Mouse (Mus musculus) thymus, postnatal 25 days (tissue): ENCODE results near the gene Iqcn.
A peak's percentile ranks its signal among the peaks of the same experiment; 100 is the strongest.

ENCODE experiments used
- DNase-seq: peaks from one replicate; pipeline ENCODE4 v3.0.0; 2022

Iqcn gene

DNA sequence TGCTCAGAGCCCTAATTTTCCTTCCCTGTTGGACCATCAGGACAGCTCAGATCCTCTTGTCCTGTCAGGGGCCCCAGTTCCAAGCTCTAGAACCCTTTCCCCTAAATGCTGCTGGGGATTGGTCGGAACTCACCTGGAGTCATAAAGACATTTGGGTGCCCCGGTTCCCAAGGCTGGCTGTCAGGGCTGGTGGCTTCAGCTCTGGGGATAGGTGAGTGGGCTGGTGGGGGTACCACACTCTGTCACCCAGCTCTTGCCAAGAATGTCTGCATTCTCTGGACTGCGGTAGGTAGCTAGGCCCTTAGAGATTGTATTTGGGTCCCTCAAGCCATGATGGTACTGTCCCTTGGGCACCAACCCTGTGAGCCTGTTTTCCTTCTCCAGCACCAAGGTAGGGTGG is at the start of gene Iqcn:
Iqcn (plus strand) TSS at position 171 of the 400 bp plus-strand sequence.
- DNase-seq: no peak

DNA sequence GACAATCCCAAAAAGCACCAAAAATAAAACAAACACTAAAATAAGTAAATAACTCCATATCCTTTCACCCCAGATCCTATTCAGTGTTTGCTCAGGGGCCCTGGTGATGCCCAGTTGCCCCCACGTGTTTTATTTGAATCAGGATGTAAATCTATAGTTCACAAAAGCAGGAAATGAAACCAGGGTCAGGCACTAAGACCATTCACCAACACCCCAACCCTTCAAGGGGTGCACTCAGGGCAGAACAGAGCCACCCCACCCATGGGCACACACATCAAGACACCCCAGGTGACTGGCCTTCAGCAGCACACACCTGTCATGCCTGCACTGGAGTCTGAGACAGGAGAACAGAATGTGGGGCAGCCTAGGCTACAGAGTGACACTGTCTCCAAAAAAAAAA is 49.1 kb upstream of the Iqcn start:
- DNase-seq: no peak

DNA sequence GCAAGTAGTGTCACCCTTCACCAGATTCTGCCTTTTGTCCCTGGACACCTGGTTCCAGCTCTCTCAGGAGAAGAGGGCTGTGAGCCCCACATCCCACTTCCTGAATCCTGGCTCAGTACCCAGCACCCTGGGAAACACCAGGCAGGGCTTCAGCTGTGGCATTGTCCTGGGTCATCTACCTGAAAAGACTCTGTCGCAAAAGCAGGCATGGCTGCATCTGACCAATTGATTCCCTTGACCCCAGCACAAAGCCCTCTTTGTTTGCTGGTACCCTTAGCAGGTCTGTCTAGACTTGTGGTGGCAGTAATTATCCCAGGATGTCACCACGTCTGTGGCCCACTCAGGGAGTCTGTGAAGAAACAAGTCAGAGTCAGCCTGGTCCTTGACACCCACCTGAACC is 47.8 kb upstream of the Iqcn start:
- no peak for DNase-seq

DNA sequence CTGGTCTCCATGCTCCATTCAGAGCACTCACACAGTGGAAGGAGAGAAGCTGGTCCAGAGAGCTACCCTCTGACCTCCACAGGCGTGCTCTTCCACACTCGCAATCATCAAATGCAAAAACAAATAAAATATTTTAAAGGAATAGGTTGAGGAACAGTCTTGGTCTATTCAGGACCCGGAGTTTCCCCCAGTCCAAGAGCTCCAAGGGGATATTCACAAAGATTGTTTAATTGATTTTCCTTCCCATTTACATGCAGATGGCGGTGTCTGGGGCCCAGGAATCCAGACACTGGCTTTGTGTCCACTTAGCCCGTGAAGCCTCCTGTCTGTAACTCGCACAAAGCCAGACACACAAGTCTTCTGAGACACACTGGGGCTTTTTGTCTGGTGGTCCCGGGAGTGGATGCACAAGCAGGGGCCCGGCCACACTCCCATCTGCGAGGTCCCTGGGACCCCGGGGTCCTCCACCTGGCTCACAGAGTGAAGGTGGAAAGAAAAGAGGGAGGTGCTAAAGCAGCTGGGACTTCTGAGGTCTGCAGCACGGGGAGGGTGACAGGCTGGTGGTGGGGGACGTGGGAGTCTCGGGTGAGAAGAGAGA is 47.0 kb upstream of the Iqcn start:
- no peak for DNase-seq

- no peak for DNase-seq
These were observed 46.0 kb upstream of the Iqcn start for GRCm38 (mm10) chr8:70657214-70657613.

- no peak for DNase-seq
These were observed 45.5 kb upstream of the Iqcn start for GRCm38 (mm10) chr8:70657739-70658138.

- no peak for DNase-seq
These were observed 44.2 kb upstream of the Iqcn start for GRCm38 (mm10) chr8:70658897-70659603.

DNA sequence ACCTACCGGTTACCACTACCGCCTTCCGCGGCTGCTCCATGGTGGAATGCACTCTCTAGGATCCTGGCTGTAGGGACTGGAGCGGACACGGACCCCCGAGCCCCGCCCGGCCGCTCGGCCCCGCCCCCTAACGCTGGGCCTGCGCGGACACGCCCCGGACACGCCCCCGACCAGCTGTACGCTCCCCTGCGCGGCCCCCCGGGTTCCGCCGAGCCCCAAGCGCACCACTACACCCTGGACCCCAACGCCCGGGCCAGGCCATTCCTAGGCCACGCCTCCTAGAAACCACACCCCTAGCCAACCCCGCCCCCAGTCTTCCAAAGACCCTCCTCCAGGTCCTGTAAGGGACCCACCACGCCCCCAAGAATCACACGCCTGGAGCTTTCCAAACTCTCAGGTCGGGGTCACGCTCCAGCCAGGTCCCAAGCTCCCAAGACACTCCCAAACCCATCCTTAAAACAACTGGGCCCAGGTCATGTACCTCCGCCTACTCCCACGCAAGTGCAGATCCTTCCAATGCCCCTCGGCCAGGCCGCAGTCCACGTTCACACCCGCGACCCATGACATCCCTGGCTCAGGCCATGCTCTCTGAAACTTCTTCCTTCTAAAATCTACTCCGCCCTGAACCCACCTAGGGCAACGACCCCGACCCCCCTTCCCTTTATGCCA is 43.5 kb upstream of the Iqcn start:
- DNase-seq: peak; percentile 90

DNA sequence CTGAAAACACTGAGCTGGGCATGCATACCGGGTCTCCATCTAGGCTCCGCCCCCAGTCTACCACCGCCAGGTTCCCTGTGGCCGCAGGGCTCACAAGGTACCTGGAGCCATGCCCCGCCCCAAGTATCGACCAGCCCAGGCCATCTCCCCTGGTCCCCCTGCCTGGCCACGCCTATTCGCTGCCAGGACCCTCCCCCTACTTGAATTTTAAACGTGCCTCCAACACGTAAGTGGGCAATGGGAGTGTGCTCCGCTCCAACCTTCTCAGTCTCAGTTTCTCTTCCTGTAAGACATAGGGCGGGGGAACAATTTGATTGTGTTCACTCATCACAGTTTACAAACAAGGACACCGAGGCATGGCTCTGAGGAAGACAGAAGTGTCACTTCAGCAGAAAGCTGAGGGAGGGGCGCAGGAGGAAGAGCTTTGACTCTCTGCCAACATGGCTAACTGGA is 43.0 kb upstream of the Iqcn start, which contains the start of gene Pgpep1:
Pgpep1 (minus strand) TSS at position 116 of the 453 bp plus-strand sequence.
- DNase-seq: peak; percentile 35

DNA sequence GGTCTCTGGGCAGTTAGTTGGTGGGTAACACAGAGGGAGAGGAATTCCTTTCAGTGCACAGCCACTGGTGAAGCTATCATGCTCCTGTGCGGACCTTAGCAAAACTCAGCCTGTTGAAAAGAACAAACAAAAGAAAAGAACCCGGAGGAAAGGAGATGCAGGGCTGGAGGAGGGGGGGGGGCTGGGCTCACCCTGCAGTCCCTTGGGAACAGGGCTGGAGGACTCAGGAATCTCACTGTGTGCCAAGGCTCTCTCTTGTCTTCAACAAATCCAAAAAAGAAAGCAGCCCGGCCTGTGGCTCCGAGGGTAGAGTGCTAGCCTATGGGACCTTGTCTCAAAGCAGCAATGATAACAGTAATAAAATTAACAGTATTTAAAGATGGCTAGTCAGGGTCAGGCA is 39.6 kb upstream of the Iqcn start:
- no peak for DNase-seq

DNA sequence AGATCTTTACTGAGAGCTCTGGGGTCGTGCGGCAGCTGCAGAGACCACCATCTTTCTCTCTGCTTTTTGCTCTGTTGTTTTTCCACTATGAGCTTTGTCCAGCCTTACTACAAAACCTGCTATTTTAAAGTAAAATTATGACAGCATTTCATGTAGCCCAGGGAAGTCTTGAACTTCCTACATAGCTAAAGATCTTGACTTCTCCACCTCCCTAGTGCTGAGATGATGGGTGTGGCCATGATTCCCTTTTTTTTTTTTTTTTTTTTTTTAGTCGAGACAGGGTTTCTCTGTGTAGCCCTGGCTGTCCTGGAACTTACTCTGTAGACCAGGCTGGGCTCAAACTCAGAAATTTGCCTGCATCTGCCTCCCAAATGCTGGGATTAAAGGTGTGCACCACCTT is 38.6 kb upstream of the Iqcn start:
- no peak for DNase-seq

GRCm38 (mm10) chr8:70665599-70665998 is 37.7 kb upstream of the Iqcn start:
- DNase-seq: no peak

- peak; percentile 24 for DNase-seq
These were observed 36.2 kb upstream of the Iqcn start for GRCm38 (mm10) chr8:70667071-70667470.

- no peak for DNase-seq
These were observed 31.5 kb upstream of the Iqcn start for GRCm38 (mm10) chr8:70671615-70672324.

GRCm38 (mm10) chr8:70672325-70673078 is 30.8 kb upstream of the Iqcn start:
- DNase-seq: no peak

- peak; percentile 99 for DNase-seq
These were observed 30.0 kb upstream of the Iqcn start, which contains the start of gene Lsm4 for GRCm38 (mm10) chr8:70673079-70673856. Gene Lsm4, plus strand, starts transcription at chr8:70673248.

DNA sequence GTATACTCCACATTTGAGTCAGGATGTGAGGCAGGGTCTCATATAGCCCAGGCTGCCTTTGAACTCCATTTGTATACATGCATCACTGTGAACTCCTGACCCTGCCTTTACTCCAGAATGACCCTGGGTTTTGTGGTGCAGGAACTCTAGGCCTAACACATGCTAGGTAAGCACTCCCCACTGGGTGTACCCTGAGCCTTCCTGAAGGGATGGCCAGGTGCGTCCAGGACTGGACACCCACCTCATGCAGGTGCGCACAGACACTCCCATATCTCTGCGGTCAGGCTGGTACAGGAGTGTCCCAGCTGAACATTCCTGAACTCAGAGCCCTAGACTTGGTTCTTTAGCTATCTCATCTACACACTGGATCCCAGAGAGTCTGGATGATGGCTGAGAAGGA is 29.1 kb upstream of the Iqcn start:
- peak; percentile 25 for DNase-seq

DNA sequence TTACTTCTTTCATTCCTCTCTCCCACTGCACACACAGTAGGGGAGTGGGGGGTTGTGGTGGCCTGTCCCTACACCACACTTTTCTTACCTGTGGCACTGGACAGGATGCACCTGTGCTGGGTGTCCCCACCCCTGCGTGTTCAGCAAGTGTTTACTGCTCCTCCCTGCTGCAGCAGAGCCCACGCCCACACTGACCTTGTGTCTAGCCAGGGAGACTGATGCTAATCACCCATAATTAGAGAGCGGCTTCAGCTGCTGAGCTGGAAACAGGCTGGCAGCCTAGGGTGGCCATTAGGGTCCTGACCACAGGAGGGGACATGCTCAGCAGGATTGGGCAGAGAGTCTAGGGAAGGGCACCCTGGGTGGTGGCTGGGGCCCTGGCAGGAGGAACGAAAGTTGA is 28.5 kb upstream of the Iqcn start:
- no peak for DNase-seq

DNA sequence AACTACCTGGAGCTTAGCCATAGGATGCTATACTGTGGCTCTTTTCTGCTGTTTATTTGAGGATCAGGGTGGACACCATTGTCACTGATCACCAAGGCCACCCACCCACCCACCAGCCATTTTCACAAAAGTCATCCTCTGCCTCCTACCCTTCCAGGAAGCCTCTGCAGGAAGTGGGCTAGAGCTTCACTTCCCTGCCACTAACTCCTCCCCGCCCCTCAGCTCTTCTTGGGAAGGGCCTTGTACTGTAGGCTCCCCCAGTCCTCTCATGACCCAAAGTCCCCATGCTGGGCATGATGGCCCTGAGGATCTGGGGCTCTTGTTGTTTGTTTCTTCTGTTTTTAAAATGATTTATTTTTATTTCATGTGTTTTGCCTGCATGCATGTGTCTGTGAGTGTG is 27.9 kb upstream of the Iqcn start:
- peak; percentile 73 for DNase-seq

- DNase-seq: no peak
These were observed 25.7 kb upstream of the Iqcn start for GRCm38 (mm10) chr8:70677451-70678080.

DNA sequence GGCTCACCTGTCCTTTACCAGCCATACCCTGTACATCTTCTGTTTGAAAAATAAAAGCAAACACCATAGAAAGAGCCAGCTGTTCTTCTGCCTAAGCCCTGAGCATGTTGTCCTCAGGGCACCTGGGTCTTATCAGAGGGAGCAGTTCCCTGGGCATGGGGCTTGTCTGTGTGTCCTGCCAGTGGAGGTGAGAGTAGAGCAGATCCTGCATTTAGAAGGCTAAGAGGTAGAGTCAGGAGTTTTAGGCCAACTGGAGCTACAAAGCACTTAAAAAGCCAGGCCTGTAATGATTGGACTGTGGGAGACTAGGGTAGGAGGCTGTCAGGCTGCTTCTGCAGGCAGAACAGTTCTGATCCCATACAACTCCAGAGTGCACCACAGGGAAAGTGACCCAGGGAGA is 24.6 kb upstream of the Iqcn start:
- DNase-seq: no peak
